Mouse (Mus musculus) hindbrain, embryonic 16.5 days (tissue): ENCODE measurements around the gene Aaed1. TPM values are rescaled to one million over a fixed set of nuclear protein-coding genes. Genes with fewer than 3 reads are reported as not detected.

Source experiments
- ATAC-seq: fragments of 200-750 bp; cut with Nextera tagmentation; 2 replicates; pipeline ENCODE4 v1.8.0; 2017; ENCODE audit warnings: moderate TSS enrichment, moderate library complexity
- H3K27ac ChIP-seq: fragments of 300-500 bp; sonication (generic); 2 replicates; pipeline ENCODE4 v1.5.1; 2014; ENCODE audit warnings: low read depth, mild to moderate bottlenecking, control low read depth, low read length, moderate library complexity
- H3K27me3 ChIP-seq: fragments of 300-500 bp; sonication (generic); replicated peaks from 2 replicates; pipeline ENCODE4 v1.6.1; 2014; ENCODE audit warnings: low read length; ENCODE audit not compliant: control insufficient read depth, insufficient read depth
- H3K36me3 ChIP-seq: fragments of 300-500 bp; sonication (generic); 2 replicates; pipeline ENCODE4 v1.6.1; 2014; ENCODE audit warnings: mild to moderate bottlenecking, low read length, moderate library complexity, mixed read lengths; ENCODE audit not compliant: control insufficient read depth, insufficient read depth
- H3K4me1 ChIP-seq: fragments of 300-500 bp; sonication (generic); 2 replicates; pipeline ENCODE4 v1.6.1; 2014; ENCODE audit warnings: low read depth, low read length; ENCODE audit not compliant: control insufficient read depth, insufficient read depth
- H3K4me2 ChIP-seq: fragments of 300-500 bp; sonication (generic); 2 replicates; pipeline ENCODE4 v1.6.1; 2014; ENCODE audit warnings: mild to moderate bottlenecking, low read length, control low read depth, moderate library complexity
- H3K4me3 ChIP-seq: fragments of 300-500 bp; sonication (generic); 2 replicates; pipeline ENCODE4 v1.5.1; 2014; ENCODE audit warnings: mild to moderate bottlenecking, low read length, control low read depth, moderate library complexity
- H3K9ac ChIP-seq: fragments of 300-500 bp; sonication (generic); 2 replicates; pipeline ENCODE4 v1.6.1; 2014; ENCODE audit warnings: low read depth, mild to moderate bottlenecking, control low read depth, low read length, moderate library complexity
- H3K9me3 ChIP-seq: fragments of 300-500 bp; sonication (generic); 2 replicates; pipeline ENCODE4 v1.6.1; 2014; ENCODE audit warnings: mild to moderate bottlenecking, low read length, moderate library complexity; ENCODE audit not compliant: control insufficient read depth
- WGBS: fragments of 180-500 bp; shearing (Covaris S2); extraction: QIAGEN DNeasy Blood & Tissue Kit; methylation state at CpG from one replicate; pipeline ENCODE4 v1.1.7; 2014; 5-methylcytosine and 5-hydroxymethylcytosine counted together
- polyA plus RNA-seq: library from polyadenylated mRNA; unstranded; fragments of >200 nt; fragmentation: Nextera tagmentation; extraction: Ambion mirVana; gene quantifications from 2 replicates; pipeline ENCODE4 v1.2.1, GENCODE M21; 2015

Gene Aaed1
- polyA plus RNA-seq, 1 experiment from 2014 or later = 12.5 TPM

- Histone ChIP-seq H3K4me2 (no peak overlapping the region), H3K9me3 (no peaks in the 10 kb centered on the region), H3K4me1 (no peaks in the 10 kb centered on the region), H3K9ac (no peak overlapping the region), H3K27ac (no peak overlapping the region), H3K36me3 (no peaks in the 10 kb centered on the region), H3K4me3 (no peak overlapping the region), H3K27me3 (no peaks in the 10 kb centered on the region)
- 95% methylated on average over 2 of the region's 2 CpGs for WGBS
- ATAC-seq = no peak
Measured at GRCm38 (mm10) chr13:64284676-64285075, 27.8 kb downstream of the Aaed1 start.

GRCm38 (mm10) chr13:64280940-64281339, 31.6 kb downstream of the Aaed1 start:
- no peaks in the 10 kb centered on the region for H3K9me3 ChIP-seq
- H3K4me1 ChIP-seq = no peaks in the 10 kb centered on the region
- WGBS = 92% methylated on average over 5 of the region's 5 CpGs
- H3K36me3 ChIP-seq = no peaks in the 10 kb centered on the region
- H3K9ac ChIP-seq = no peak overlapping the region
- H3K4me3 ChIP-seq = no peak overlapping the region
- no peak overlapping the region for H3K4me2 ChIP-seq
- ATAC-seq = no peak
- H3K27me3 ChIP-seq = peaks cover 7% of the 10 kb centered on the region
- no peak overlapping the region for H3K27ac ChIP-seq

- Histone ChIP-seq H3K27me3 (peaks cover 15% of the 10 kb centered on the region), H3K9me3 (no peaks in the 10 kb centered on the region), H3K36me3 (no peaks in the 10 kb centered on the region), H3K9ac (no peak overlapping the region), H3K4me3 (peak overlapping the region; percentile 93), H3K4me2 (peak overlapping the region; percentile 99), H3K4me1 (peaks cover 10% of the 10 kb centered on the region), H3K27ac (no peak overlapping the region)
- WGBS = 18% methylated on average over 9 of the region's 9 CpGs
- ATAC-seq = no peak
Measured at GRCm38 (mm10) chr13:64275754-64276127, 36.8 kb downstream of the Aaed1 start.

GRCm38 (mm10) chr13:64274879-64275753, 37.4 kb downstream of the Aaed1 start, which contains the start of gene Cdc14b:
Gene Cdc14b (minus strand): TSS chr13:64275290.
- Histone ChIP-seq H3K36me3 (no peaks in the 10 kb centered on the region), H3K4me2 (peak within 1 kb of the TSS; percentile 99), H3K27ac (peak within 1 kb of the TSS; percentile 25; the same call in 1 of the 2 replicates), H3K9ac (peak within 1 kb of the TSS; percentile 79), H3K27me3 (peaks cover 15% of the 10 kb centered on the region), H3K4me3 (peak within 1 kb of the TSS; percentile 93), H3K9me3 (no peaks in the 10 kb centered on the region), H3K4me1 (peaks cover 10% of the 10 kb centered on the region)
- ATAC-seq = peak; percentile 98
- under 1% methylated on average over 57 of the region's 57 CpGs for WGBS

GRCm38 (mm10) chr13:64273891-64274844, 38.3 kb downstream of the Aaed1 start:
- H3K27me3 ChIP-seq = peaks cover 15% of the 10 kb centered on the region
- peak overlapping the region; percentile 93 for H3K4me3 ChIP-seq
- H3K27ac ChIP-seq = peak overlapping the region; percentile 25; the same call in 1 of the 2 replicates
- peak overlapping the region; percentile 79 for H3K9ac ChIP-seq
- peak; percentile 76 for ATAC-seq
- H3K36me3 ChIP-seq = no peaks in the 10 kb centered on the region
- H3K9me3 ChIP-seq = no peaks in the 10 kb centered on the region
- under 1% methylated on average over 86 of the region's 95 CpGs for WGBS
- H3K4me2 ChIP-seq = peak overlapping the region; percentile 99
- peaks cover 10% of the 10 kb centered on the region for H3K4me1 ChIP-seq

GRCm38 (mm10) chr13:64273352-64273751, 39.2 kb downstream of the Aaed1 start:
- Histone ChIP-seq H3K27me3 (peaks cover 15% of the 10 kb centered on the region), H3K4me1 (peaks cover 10% of the 10 kb centered on the region), H3K9ac (no peak overlapping the region), H3K9me3 (no peaks in the 10 kb centered on the region), H3K4me2 (peak overlapping the region; percentile 99), H3K36me3 (no peaks in the 10 kb centered on the region), H3K4me3 (peak overlapping the region; percentile 93; the same call in 1 of the 2 replicates), H3K27ac (no peak overlapping the region)
- no peak for ATAC-seq
- WGBS = 57% methylated on average over 8 of the region's 8 CpGs

GRCm38 (mm10) chr13:64268384-64268783, 44.1 kb downstream of the Aaed1 start:
- H3K4me3 ChIP-seq = no peak overlapping the region
- H3K4me1 ChIP-seq = no peaks in the 10 kb centered on the region
- no peak overlapping the region for H3K27ac ChIP-seq
- no peak for ATAC-seq
- no peak overlapping the region for H3K9ac ChIP-seq
- peaks cover 2% of the 10 kb centered on the region; the same call in 1 of the 2 replicates for H3K27me3 ChIP-seq
- H3K36me3 ChIP-seq = no peaks in the 10 kb centered on the region
- WGBS = 81% methylated on average over 4 of the region's 4 CpGs
- H3K9me3 ChIP-seq = no peaks in the 10 kb centered on the region
- H3K4me2 ChIP-seq = no peak overlapping the region

- H3K4me2 ChIP-seq = no peak overlapping the region
- H3K9ac ChIP-seq = peak overlapping the region; percentile 18; the same call in 1 of the 2 replicates
- WGBS = 20% methylated on average over 9 of the region's 9 CpGs
- no peaks in the 10 kb centered on the region for H3K9me3 ChIP-seq
- H3K4me1 ChIP-seq = no peaks in the 10 kb centered on the region
- no peak overlapping the region for H3K27ac ChIP-seq
- peak; percentile 48; the same call in 1 of the 2 replicates for ATAC-seq
- 0 out of 2 replicates have a peak, but pooled peaks cover 2% of the 10 kb centered on the region for H3K27me3 ChIP-seq
- H3K36me3 ChIP-seq = no peaks in the 10 kb centered on the region
- no peak overlapping the region for H3K4me3 ChIP-seq
Measured at GRCm38 (mm10) chr13:64267151-64267550, 45.4 kb downstream of the Aaed1 start.
